Comparison of ENCODE assay signal across 22 mouse cellular contexts in the genomic region with DNA sequence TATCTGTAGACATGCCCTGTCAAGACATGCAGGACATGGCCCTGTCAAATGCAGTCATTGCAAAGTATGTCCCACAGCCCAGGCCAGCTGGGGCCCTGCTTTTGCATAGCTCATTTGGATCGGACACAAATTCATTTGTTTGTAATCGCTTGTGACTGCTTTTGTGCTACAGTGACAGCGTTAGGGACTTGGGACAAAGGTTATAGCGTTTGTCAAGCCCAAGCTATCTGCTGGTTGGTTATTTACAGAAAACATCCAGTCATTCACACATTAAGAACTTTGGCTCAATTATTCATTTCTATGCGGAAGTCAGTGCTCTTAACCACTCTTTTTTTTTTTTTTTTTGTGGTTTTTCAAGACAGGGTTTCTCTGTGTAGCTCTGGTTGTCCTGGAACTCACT. TPM values are rescaled to one million over a fixed set of nuclear protein-coding genes. Genes with fewer than 3 reads are reported as not detected.
DNase-seq lines count a peak whose midpoint lies in the region; ATAC-seq lines count a peak whose summit lies in the region.
"Had no signal": no experiment of that assay in that cellular context is flagged by ENCODE, and none has a peak within 500 bp of the region (broad histone marks: within the 10 kb centered on the region; RNA-seq: fewer than 3 reads in every experiment).

No protein-coding gene starts in this region.

- H3K4me1 ChIP-seq in kidney, embryonic 16.5 days (ENCODE audit: insufficient read depth, low read length) = no peaks in the 10 kb centered on the region
- H3K4me1 ChIP-seq: embryonic facial prominence, embryonic 10.5 days; embryonic facial prominence, embryonic 12.5 days; forebrain, embryonic 13.5 days; forebrain, embryonic 15.5 days had no signal

- 87% methylated on average over 5 of the region's 5 CpGs for WGBS in kidney, embryonic 16.5 days

- no peaks in the 10 kb centered on the region for H3K27me3 ChIP-seq in kidney, embryonic 16.5 days (ENCODE audit: insufficient read depth, low read length)
- H3K27me3 ChIP-seq: embryonic facial prominence, embryonic 12.5 days; forebrain, embryonic 13.5 days; forebrain, embryonic 15.5 days had no signal

- no peak for ATAC-seq in kidney, embryonic 16.5 days (ENCODE audit: low FRiP score, low TSS enrichment)
- ATAC-seq: forebrain, embryonic 13.5 days; forebrain, embryonic 15.5 days had no signal

- H3K4me3 ChIP-seq in kidney, embryonic 16.5 days (ENCODE audit: low read length) = no peak overlapping the region
- H3K4me3 ChIP-seq: embryonic facial prominence, embryonic 10.5 days; embryonic facial prominence, embryonic 12.5 days; forebrain, embryonic 13.5 days; forebrain, embryonic 15.5 days had no signal

- H3K27ac ChIP-seq in kidney, embryonic 16.5 days (ENCODE audit: low read length) = no peak overlapping the region
- H3K27ac ChIP-seq: embryonic facial prominence, embryonic 10.5 days; embryonic facial prominence, embryonic 12.5 days; forebrain, embryonic 13.5 days; forebrain, embryonic 15.5 days had no signal

- no peaks in the 10 kb centered on the region for H3K9me3 ChIP-seq in kidney, embryonic 16.5 days (ENCODE audit: low read length)
- H3K9me3 ChIP-seq: embryonic facial prominence, embryonic 10.5 days; embryonic facial prominence, embryonic 12.5 days; forebrain, embryonic 13.5 days; forebrain, embryonic 15.5 days had no signal

- H3K36me3 ChIP-seq in kidney, embryonic 16.5 days (ENCODE audit: insufficient read depth, low read length) = no peaks in the 10 kb centered on the region
- H3K36me3 ChIP-seq: embryonic facial prominence, embryonic 10.5 days; embryonic facial prominence, embryonic 12.5 days; forebrain, embryonic 15.5 days had no signal

- peak; percentile 6 for DNase-seq in kidney, adult 18-20 months
- no peak for DNase-seq in kidney, postnatal 10 days
- DNase-seq in kidney, adult 8-10 months = peak; percentile 22 to 38
- peak; percentile 9 for DNase-seq in kidney, postnatal 14 days
- DNase-seq in kidney, postnatal 4 days = no peak
- DNase-seq in thymus, postnatal 10 days (ENCODE audit: low spot score in 2 of 2) = no peak
- DNase-seq: adrenal gland, adult 8-10 months; adrenal gland, postnatal 14 days; adrenal gland, postnatal 36 days; cerebellum, adult 11-12 months; cerebellum, adult 2 months; cerebellum, adult 9-10 months; cerebellum, postnatal 10 days; cerebellum, postnatal 25 days had no signal

- no peak overlapping the region for H3K4me2 ChIP-seq in kidney, embryonic 16.5 days (replicated peaks; ENCODE audit: low read depth, low read length)
- H3K4me2 ChIP-seq: embryonic facial prominence, embryonic 12.5 days; forebrain, embryonic 13.5 days; forebrain, embryonic 15.5 days had no signal

- H3K9ac ChIP-seq in kidney, embryonic 16.5 days (replicated peaks; ENCODE audit: low read length) = no peak overlapping the region
- H3K9ac ChIP-seq: embryonic facial prominence, embryonic 12.5 days; forebrain, embryonic 13.5 days; forebrain, embryonic 15.5 days had no signal

RNA-seq across cellular contexts. Expression of a gene that starts 27.9 kb away (rescaled TPM):
- 83.5 and 92.1 TPM in 2 replicates for polyA plus RNA-seq in kidney, embryonic 16.5 days (2015; fragmentation: Nextera tagmentation; extraction: Ambion mirVana)

RNA-seq across cellular contexts. Expression of a gene that starts 30.9 kb away (rescaled TPM):
- not detected in 2 replicates for polyA plus RNA-seq in kidney, embryonic 16.5 days (2015; fragmentation: Nextera tagmentation; extraction: Ambion mirVana)
- polyA plus RNA-seq: C2C12; cerebellum, adult 2 months; cortical plate, adult 2 months; embryonic facial prominence, embryonic 10.5 days; embryonic facial prominence, embryonic 12.5 days; forebrain, embryonic 11.5 days; forebrain, embryonic 13.5 days; forebrain, embryonic 15.5 days had no signal

Comparison
In these comparisons a context has a peak if more than half of its experiments do, and no peak if none do; other contexts are left out.
1. DNase-seq: peak in kidney, adult 18-20 months (single experiment), kidney, adult 8-10 months (2 of 2) and kidney, postnatal 14 days (single experiment); none in kidney, postnatal 10 days (single experiment), kidney, postnatal 4 days (0 of 2) and thymus, postnatal 10 days (0 of 2).